Mouse (Mus musculus): ENCODE data around the gene Arhgef28.

GRCm38 (mm10) chr13:98073190-98073589, 133.0 kb downstream of the Arhgef28 start:
- TF ChIP-seq CTCF (IDR thresholded peaks at IDR 0.05; ENCODE audit: low read depth, low read length) = no peak
- no peak for TF ChIP-seq POLR2AphosphoS5 (IDR thresholded peaks at IDR 0.05; ENCODE audit: insufficient replicate concordance, low read depth, low read length)
- TF ChIP-seq GATA1 (IDR thresholded peaks at IDR 0.05; ENCODE audit: borderline replicate concordance, low read length) = no peak
- TF ChIP-seq GATA2 (IDR thresholded peaks at IDR 0.05; ENCODE audit: borderline replicate concordance, low read depth, low read length) = no peak
